Mouse (Mus musculus) left cerebral cortex, adult 11 months (tissue): ENCODE measurements at regions not wholly inside any gene's neighbourhood (a gene's known extent, or its start where the extent isn't known, plus 50 kb on each side); places are given as distances from the start of the nearest gene placed in this dataset.
A peak's percentile ranks its signal among the peaks of the same experiment; 100 is the strongest.

Source experiments
- DNase-seq: peaks from one replicate; pipeline ENCODE4 v3.0.0; 2022; ENCODE audit warnings: low spot score

- DNase-seq, result no peak
These were observed 60.7 kb upstream of the Ifne start for GRCm38 (mm10) chr4:88940670-88941069.

GRCm38 (mm10) chr4:88939397-88939796 is 59.4 kb upstream of the Ifne start:
- DNase-seq, result no peak

GRCm38 (mm10) chr4:88938712-88939032 is 58.7 kb upstream of the Ifne start:
- peak; percentile 2 for DNase-seq

GRCm38 (mm10) chr4:88937866-88938711 is 58.1 kb upstream of the Ifne start:
- peak; percentile 24 for DNase-seq

- DNase-seq, result no peak
These were observed 57.0 kb upstream of the Ifne start for GRCm38 (mm10) chr4:88936976-88937375.

GRCm38 (mm10) chr4:88935901-88936300 is 55.9 kb upstream of the Ifne start:
- DNase-seq, result no peak

GRCm38 (mm10) chr4:88935316-88935715 is 55.3 kb upstream of the Ifne start:
- DNase-seq, result no peak

GRCm38 (mm10) chr4:88934266-88935025 is 54.4 kb upstream of the Ifne start:
- DNase-seq, result no peak

GRCm38 (mm10) chr4:88931217-88931616 is 51.2 kb upstream of the Ifne start:
- no peak for DNase-seq
